Mouse (Mus musculus) embryonic facial prominence, embryonic 13.5 days (tissue): ENCODE measurements around the gene Cdh13. TPM values are rescaled to one million over a fixed set of nuclear protein-coding genes. Genes with fewer than 3 reads are reported as not detected.

Experiments used
- ATAC-seq: fragments of 200-750 bp; cut with Nextera tagmentation; 2 replicates; pipeline ENCODE4 v1.8.0; 2017; ENCODE audit warnings: low read depth; ENCODE audit not compliant: insufficient number of reproducible peaks, insufficient read depth, low FRiP score, low TSS enrichment
- H3K27ac ChIP-seq: fragments of 300-500 bp; sonication (generic); 2 replicates; pipeline ENCODE4 v1.5.1; 2015; ENCODE audit warnings: moderate library complexity, mild to moderate bottlenecking, inconsistent platforms
- H3K27me3 ChIP-seq: fragments of 300-500 bp; sonication (generic); 2 replicates; pipeline ENCODE4 v1.6.1; 2015; ENCODE audit warnings: mild to moderate bottlenecking, inconsistent platforms
- H3K36me3 ChIP-seq: fragments of 300-500 bp; sonication (generic); 2 replicates; pipeline ENCODE4 v1.6.1; 2015; ENCODE audit warnings: mild to moderate bottlenecking, inconsistent platforms
- H3K4me1 ChIP-seq: fragments of 300-500 bp; sonication (generic); 2 replicates; pipeline ENCODE4 v1.6.1; 2015; ENCODE audit warnings: inconsistent platforms
- H3K4me2 ChIP-seq: fragments of 300-500 bp; sonication (generic); 2 replicates; pipeline ENCODE4 v1.6.1; 2015; ENCODE audit warnings: moderate library complexity, mild to moderate bottlenecking, inconsistent platforms
- H3K4me3 ChIP-seq: fragments of 300-500 bp; sonication (generic); 2 replicates; pipeline ENCODE4 v1.5.1; 2015; ENCODE audit warnings: mild to moderate bottlenecking, inconsistent platforms
- H3K9ac ChIP-seq: fragments of 300-500 bp; sonication (generic); 2 replicates; pipeline ENCODE4 v1.6.1; 2015; ENCODE audit warnings: mild to moderate bottlenecking, inconsistent platforms
- H3K9me3 ChIP-seq: fragments of 300-500 bp; sonication (generic); 2 replicates; pipeline ENCODE4 v1.6.1; 2016; ENCODE audit warnings: inconsistent platforms
- WGBS: fragments of 180-500 bp; shearing (Covaris S2); methylation state at CpG from one replicate; pipeline ENCODE4 v1.1.7; 2015; ENCODE audit warnings: mixed read lengths; 5-methylcytosine and 5-hydroxymethylcytosine counted together
- polyA plus RNA-seq: library from polyadenylated mRNA; unstranded; fragments of >200 nt; fragmentation: Nextera tagmentation; extraction: Ambion mirVana; gene quantifications from 2 replicates; pipeline ENCODE4 v1.2.1, GENCODE M21; 2015

The Cdh13 gene
- polyA plus RNA-seq, 1 experiment from 2014 or later: 16.8 TPM

DNA sequence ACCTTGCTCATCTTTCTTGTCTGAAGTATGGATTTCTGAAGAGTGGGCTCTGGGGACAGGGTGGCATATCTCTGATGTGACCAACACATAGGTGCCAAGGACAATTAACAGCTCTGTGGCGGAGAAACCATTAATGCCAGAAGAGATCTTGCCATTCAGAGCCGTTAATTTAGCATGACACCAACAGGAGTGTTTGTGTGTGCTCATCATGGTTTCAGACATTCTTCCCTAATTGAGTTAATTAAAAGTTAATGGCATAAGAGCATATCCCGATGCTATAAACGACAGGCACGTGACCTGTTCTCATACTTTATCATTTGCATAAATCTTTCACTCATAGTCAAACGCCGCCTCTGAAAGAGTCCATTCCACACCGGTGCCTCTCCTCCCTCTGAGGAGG is 600.8 kb downstream of the Cdh13 start:
- Histone ChIP-seq H3K27me3 (no peaks in the 10 kb centered on the region), H3K9me3 (no peaks in the 10 kb centered on the region), H3K4me3 (no peak overlapping the region), H3K4me2 (no peak overlapping the region), H3K9ac (no peak overlapping the region), H3K4me1 (no peaks in the 10 kb centered on the region), H3K27ac (no peak overlapping the region), H3K36me3 (no peaks in the 10 kb centered on the region)
- no peak for ATAC-seq
- 78% methylated on average over 8 of the region's 8 CpGs for WGBS

DNA sequence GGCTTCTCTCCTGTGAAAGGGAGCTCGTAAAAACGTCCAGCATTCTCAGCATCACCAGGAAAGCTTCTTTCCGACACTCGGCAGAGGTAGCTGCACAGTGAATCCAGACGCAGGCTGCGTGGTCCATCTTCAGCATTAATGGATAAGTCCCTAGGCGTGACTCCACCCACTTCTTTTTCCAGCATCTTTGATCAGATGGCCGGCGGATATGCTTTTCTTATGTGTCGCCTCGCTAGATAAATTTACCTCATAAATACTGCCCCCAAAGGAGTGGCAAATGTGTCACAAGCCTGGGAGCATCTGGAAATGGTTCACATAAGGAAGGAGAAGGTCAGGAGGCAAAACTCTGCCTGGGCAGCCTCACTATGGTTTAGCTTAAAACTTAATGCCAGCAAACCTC is 601.5 kb downstream of the Cdh13 start:
- H3K4me3 ChIP-seq: no peak overlapping the region
- ATAC-seq: no peak
- no peak overlapping the region for H3K4me2 ChIP-seq
- H3K27ac ChIP-seq: no peak overlapping the region
- H3K9ac ChIP-seq: no peak overlapping the region
- no peaks in the 10 kb centered on the region for H3K4me1 ChIP-seq
- H3K27me3 ChIP-seq: no peaks in the 10 kb centered on the region
- no peaks in the 10 kb centered on the region for H3K36me3 ChIP-seq
- H3K9me3 ChIP-seq: no peaks in the 10 kb centered on the region
- WGBS: 43% methylated on average over 11 of the region's 11 CpGs

DNA sequence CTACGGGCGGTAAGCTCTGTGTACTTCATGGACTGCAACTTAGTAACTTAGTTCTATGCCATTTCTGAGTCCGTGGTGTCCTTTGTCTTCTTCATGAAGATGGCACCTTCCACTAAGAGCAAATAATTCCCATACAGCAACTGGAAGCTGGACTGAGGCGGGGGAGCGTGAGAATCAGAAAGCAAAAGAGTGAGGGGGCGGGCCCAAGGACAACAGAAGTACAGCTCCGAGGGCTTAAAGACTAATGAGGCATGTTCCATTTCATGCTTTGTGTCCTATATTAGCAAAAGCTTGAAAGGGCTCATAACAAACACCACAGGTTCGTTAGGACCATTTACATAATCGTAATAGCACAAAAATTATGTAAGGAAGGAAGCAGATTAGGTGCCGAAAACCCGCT is 618.9 kb downstream of the Cdh13 start:
- Histone ChIP-seq H3K9me3 (peaks cover 5% of the 10 kb centered on the region; the same call in 1 of the 2 replicates), H3K36me3 (no peaks in the 10 kb centered on the region), H3K9ac (no peak overlapping the region), H3K27ac (no peak overlapping the region), H3K4me3 (no peak overlapping the region), H3K27me3 (no peaks in the 10 kb centered on the region), H3K4me1 (no peaks in the 10 kb centered on the region), H3K4me2 (no peak overlapping the region)
- no peak for ATAC-seq
- 87% methylated on average over 11 of the region's 11 CpGs for WGBS

DNA sequence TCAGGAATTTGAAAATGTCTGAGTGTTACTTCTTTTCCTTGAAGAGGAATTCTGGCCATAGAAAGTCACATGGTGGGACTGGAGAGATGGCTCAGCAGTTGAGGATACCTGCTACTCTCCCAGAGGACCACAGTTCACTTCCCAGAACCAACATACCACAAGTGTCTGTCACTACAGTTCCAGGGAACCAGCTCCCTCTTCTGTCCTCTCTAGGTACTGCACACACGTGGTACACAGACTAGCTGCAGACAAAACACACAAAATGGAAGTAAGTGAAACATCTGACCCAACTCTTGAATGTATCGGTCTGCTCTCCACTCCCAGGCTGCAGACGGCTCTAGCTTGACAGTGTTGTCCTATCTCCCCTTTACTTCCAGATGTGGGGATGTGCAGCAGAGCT is 633.0 kb downstream of the Cdh13 start:
- Histone ChIP-seq H3K4me2 (no peak overlapping the region), H3K9me3 (peaks cover 15% of the 10 kb centered on the region), H3K36me3 (no peaks in the 10 kb centered on the region), H3K4me1 (no peaks in the 10 kb centered on the region), H3K27me3 (no peaks in the 10 kb centered on the region), H3K9ac (no peak overlapping the region), H3K27ac (no peak overlapping the region), H3K4me3 (no peak overlapping the region)
- WGBS: 87% methylated on average over 3 of the region's 3 CpGs
- ATAC-seq: no peak

DNA sequence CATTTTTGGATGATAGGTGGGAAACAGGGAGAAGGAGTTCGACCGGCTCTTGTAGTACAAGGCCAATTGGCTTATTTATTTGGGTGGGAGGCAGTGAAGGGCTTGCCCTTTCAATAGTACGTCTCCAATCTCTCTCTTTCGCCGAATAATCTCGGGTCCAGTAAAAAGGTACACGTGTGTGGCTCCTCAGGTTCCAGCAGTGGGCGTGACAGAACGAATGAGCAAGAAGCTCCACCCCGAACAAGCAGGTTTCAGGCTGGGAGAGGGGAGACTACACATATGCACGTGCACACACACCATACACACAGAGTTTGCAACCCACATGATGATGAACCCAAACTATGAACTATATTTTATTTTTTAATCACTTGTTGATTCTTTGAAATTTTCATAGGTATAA is 653.9 kb downstream of the Cdh13 start:
- ATAC-seq: no peak
- WGBS: 12% methylated on average over 11 of the region's 11 CpGs
- peaks cover 4% of the 10 kb centered on the region; the same call in 1 of the 2 replicates for H3K4me1 ChIP-seq
- H3K4me2 ChIP-seq: no peak overlapping the region
- H3K27ac ChIP-seq: no peak overlapping the region
- H3K36me3 ChIP-seq: no peaks in the 10 kb centered on the region
- H3K27me3 ChIP-seq: no peaks in the 10 kb centered on the region
- H3K9me3 ChIP-seq: no peaks in the 10 kb centered on the region
- H3K9ac ChIP-seq: no peak overlapping the region
- H3K4me3 ChIP-seq: no peak overlapping the region

DNA sequence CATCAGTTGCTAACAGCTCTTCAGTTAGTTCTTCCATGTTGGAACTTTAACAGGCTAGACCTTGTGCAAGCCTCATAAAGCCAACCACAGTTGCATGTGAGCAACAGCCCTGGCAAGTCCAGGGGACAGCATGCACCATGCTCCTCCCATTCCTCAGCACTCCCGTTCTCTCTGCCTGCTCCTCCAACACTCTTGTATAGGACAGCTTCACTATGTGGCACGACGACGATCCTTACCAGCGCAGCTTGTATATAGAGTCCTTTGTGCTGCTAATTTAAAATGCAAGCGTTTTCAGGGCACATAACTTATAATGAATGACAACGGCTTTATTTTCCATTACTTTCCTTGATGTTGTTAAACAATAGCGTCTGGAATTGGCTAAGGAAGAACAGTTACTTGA is 654.5 kb downstream of the Cdh13 start:
- Histone ChIP-seq H3K9ac (no peak overlapping the region), H3K36me3 (no peaks in the 10 kb centered on the region), H3K4me2 (no peak overlapping the region), H3K27ac (no peak overlapping the region), H3K4me1 (peaks cover 4% of the 10 kb centered on the region; the same call in 1 of the 2 replicates), H3K9me3 (no peaks in the 10 kb centered on the region), H3K27me3 (no peaks in the 10 kb centered on the region), H3K4me3 (no peak overlapping the region)
- ATAC-seq: no peak; the same call in 1 of the 2 replicates
- 36% methylated on average over 8 of the region's 8 CpGs for WGBS

DNA sequence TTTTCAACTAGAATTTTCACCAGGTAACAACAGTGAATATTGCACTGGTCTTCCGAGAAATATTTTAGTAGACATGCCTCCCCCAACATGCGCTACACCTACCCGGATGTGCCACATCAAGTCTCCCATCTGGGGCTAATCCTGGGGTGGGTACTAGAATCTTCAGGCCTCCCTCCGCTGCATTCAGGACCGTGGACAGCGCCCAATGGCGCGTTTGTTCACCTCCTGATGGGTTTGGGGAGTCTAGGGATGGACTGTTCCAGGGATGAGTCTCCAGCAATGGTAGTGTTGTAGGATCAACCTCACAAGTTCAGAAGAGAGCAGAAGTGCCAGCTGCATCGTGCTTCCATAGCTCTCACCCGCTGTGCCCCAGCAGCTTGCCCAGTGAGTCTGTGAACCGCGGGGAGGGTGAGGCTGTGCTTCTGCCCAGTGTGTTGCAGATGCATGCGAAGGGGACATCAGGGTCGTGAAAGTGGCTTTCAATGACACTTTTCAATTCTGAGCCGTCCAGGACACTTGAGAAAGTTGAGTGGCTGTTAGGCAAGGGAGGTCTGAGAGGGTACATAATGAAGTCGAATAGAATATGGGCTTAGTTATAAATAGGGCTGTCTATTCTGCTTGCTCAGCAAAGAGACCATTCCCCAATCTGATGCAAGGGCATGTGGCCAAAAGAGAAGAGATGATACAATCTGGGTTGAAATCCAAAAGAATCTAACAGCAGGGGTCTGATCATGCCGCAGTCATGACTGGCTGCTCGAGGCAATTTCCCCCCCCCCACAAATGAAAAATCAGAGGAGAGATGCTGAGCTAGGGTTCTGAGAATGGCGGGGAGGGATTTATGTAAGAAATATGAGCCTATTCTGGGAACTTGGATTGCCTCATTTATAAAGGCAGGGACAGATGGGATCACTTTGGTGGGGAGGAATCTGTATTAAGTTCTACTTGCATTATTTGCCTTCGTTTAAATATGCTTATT is 668.5 kb downstream of the Cdh13 start:
- Histone ChIP-seq H3K4me3 (no peak overlapping the region), H3K4me1 (no peaks in the 10 kb centered on the region), H3K27ac (no peak overlapping the region), H3K36me3 (no peaks in the 10 kb centered on the region), H3K9ac (no peak overlapping the region), H3K9me3 (no peaks in the 10 kb centered on the region), H3K27me3 (no peaks in the 10 kb centered on the region), H3K4me2 (no peak overlapping the region)
- WGBS: 58% methylated on average over 20 of the region's 20 CpGs
- no peak for ATAC-seq

DNA sequence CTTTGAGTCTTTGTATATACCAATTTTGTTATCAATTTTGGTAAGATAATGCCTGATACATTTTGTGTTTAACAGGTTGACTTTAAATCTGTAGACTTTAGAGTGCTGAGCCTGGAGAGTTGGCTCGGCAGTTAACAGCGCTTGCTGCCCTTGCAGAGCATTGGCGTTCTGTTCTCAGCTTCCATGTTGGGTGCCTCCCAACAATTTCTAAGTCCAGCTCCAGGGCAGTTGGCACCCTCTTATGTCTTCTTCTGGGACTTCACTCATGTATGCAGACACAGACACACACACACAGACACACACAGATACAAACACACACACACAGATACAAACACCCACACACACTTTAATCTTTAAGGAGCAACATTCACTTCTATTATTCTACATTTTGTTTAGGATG is 672.6 kb downstream of the Cdh13 start:
- H3K27ac ChIP-seq: no peak overlapping the region
- H3K4me2 ChIP-seq: no peak overlapping the region
- H3K36me3 ChIP-seq: no peaks in the 10 kb centered on the region
- 86% methylated on average over 3 of the region's 3 CpGs for WGBS
- no peak for ATAC-seq
- no peaks in the 10 kb centered on the region for H3K4me1 ChIP-seq
- no peaks in the 10 kb centered on the region for H3K9me3 ChIP-seq
- no peaks in the 10 kb centered on the region for H3K27me3 ChIP-seq
- H3K4me3 ChIP-seq: no peak overlapping the region
- H3K9ac ChIP-seq: no peak overlapping the region

DNA sequence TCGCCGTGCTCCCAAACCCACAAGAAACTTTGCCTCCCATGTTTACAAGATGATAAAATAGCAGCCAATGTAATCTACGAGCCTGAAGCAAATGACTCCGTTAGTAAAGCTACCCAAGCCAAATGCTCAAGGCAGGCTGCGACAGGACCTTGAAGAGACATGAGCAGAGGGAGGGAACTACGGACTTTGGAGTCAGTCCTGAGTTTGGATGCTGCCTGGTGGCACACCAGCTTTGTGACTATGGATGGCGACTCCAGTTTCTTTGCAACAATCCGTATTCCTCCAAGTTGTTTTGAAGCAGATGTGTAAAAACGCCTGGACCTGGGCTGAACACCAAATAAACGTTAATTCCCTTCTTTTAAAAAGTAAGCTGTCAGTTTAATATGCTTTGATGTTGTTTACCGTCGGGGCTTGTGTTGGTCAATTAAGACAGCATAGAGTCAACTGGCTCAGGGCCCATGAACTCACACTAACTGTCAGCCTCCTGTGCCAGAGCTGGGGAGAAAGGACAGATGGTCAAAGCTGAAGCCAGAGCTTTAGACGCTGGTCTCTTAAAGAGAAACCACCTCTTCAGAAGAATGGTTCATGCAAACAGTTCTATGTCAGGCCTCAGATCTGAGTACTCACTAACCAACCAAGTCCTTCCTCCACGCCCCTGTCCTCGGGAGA is 678.5 kb downstream of the Cdh13 start:
- WGBS: 84% methylated on average over 15 of the region's 15 CpGs
- no peak overlapping the region for H3K4me3 ChIP-seq
- H3K36me3 ChIP-seq: no peaks in the 10 kb centered on the region

DNA sequence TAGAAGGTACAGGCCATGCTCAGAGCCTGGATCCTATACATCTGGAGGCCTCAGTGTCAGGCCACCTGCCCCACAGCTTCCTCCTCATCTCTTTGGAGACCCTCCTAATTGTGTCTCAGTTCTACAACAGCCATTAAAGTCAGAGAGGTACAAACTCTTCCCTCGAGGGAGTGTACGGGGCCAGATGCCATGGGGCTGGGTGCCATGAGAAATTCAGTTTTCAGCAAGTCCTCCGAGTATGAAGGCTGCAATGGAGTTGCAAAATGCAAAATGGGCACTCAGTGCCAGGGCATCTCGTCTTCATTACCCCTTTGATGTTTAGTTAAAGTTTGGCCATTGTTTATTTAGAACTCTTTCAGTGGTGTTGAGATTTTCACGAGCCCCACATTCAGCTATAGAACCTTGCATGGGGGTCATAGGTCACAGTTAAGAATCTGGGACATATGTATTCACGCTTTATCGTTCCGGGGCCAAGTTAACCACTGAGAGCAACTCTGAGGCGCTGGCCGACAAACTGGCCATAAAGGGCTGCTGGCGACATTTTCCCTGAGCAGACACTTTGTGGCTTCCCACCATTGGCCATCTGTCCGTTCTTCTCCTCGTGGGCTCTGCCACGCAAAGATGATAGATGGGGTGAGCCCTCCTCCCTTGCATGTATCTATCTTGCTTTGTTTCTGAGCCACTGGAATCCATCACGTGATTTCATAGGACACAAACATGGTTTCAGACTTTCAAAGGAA is 681.7 kb downstream of the Cdh13 start:
- Histone ChIP-seq H3K9me3 (no peaks in the 10 kb centered on the region), H3K36me3 (no peaks in the 10 kb centered on the region), H3K9ac (no peak overlapping the region), H3K4me1 (no peaks in the 10 kb centered on the region), H3K27ac (no peak overlapping the region), H3K4me2 (no peak overlapping the region), H3K27me3 (no peaks in the 10 kb centered on the region), H3K4me3 (no peak overlapping the region)
- no peak for ATAC-seq
- WGBS: 90% methylated on average over 15 of the region's 15 CpGs

More for the DNA sequence above, 678.5 kb downstream of the Cdh13 start:
- no peaks in the 10 kb centered on the region for H3K9me3 ChIP-seq
- no peak overlapping the region for H3K9ac ChIP-seq
- ATAC-seq: no peak
- H3K4me2 ChIP-seq: no peak overlapping the region
- H3K27ac ChIP-seq: no peak overlapping the region
- H3K27me3 ChIP-seq: no peaks in the 10 kb centered on the region
- no peaks in the 10 kb centered on the region for H3K4me1 ChIP-seq

DNA sequence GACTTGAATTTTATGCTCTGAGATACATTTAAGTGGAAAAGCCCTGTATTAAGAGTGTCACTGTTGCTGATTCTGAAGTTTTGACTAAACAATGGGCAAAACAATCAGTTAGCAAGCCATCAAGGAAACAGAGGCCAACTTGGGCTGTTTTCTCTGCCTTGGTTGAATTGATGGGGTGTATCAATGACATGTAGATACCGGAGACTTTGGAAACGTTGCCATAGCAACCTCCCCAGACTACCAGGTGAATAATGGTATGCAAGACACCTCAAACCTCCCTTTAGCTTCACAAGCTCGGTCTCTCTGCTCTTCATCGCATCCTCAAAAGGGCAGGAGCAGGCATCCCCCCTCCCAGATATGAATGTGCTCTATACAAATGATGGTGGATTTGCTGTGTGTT is 685.4 kb downstream of the Cdh13 start:
- Histone ChIP-seq H3K4me1 (no peaks in the 10 kb centered on the region), H3K9me3 (no peaks in the 10 kb centered on the region), H3K27ac (no peak overlapping the region), H3K4me3 (no peak overlapping the region), H3K9ac (no peak overlapping the region), H3K36me3 (no peaks in the 10 kb centered on the region), H3K4me2 (no peak overlapping the region), H3K27me3 (no peaks in the 10 kb centered on the region)
- no peak for ATAC-seq
- 68% methylated on average over 4 of the region's 4 CpGs for WGBS
